Mouse (Mus musculus) lung, adult 2 months (tissue): ENCODE data around the gene Iqschfp. TPM values are rescaled to one million over a fixed set of nuclear protein-coding genes. Genes with fewer than 3 reads are reported as not detected.

Experiments
- DNase-seq: peaks from one replicate; pipeline ENCODE4 v3.0.0; 2022
- H3K4me1 ChIP-seq: fragments of 200-500 bp; 2 replicates; pipeline ENCODE4 v1.6.1; 2011; ENCODE audit warnings: low read length; ENCODE audit not compliant: control insufficient read depth, insufficient read depth
- H3K4me3 ChIP-seq: fragments of 200-500 bp; replicated peaks from 2 replicates; pipeline ENCODE3; 2011; ENCODE audit warnings: low read depth, mild to moderate bottlenecking, control low read depth, low read length; ENCODE audit errors: extremely low read depth
- CTCF ChIP-seq: fragments of 200-500 bp; IDR thresholded peaks from 2 replicates; pipeline ENCODE4 v1.5.1; 2011; ENCODE audit warnings: mild to moderate bottlenecking, low read length, control low read depth; ENCODE audit not compliant: insufficient read depth
- POLR2A ChIP-seq: fragments of 200-500 bp; IDR thresholded peaks from 2 replicates; pipeline ENCODE4 v1.6.1; 2011; ENCODE audit warnings: low read depth, mild to moderate bottlenecking, control low read depth, low read length, borderline replicate concordance; ENCODE audit errors: extremely low read depth
- WGBS: fragments of 180-500 bp; shearing (Covaris S2); methylation state at CpG from one replicate; pipeline ENCODE4 v1.1.7; 2018; 5-methylcytosine and 5-hydroxymethylcytosine counted together
- polyA plus RNA-seq: library from polyadenylated mRNA; depleted of rRNA; stranded (reverse); fragments of >200 nt; gene quantifications from 2 replicates; pipeline ENCODE4 v1.2.3, GENCODE M21; 2012

Iqschfp gene
- polyA plus RNA-seq, 1 experiment: not detected

DNA sequence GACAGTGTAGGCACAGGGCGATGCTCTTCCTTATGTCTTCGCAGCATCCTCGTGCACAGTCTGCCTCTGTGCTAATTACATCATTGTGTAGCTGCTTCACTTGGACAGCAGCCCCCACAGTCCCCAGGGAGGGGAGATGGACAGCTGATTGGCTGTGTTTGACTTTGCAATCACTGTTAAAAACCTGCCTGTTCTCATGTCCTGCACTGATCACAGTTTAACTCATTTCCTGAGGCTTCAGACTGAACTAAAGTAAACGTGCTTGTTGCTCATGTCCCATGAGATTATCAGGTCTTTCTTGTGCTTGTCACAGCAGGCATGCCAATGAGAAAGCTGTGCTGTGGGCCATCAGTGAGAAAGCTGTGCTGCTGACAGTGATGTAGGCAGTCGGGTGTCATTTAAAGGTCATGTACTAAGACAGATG lies 60.5 kb downstream of the Iqschfp start:
- no peak for DNase-seq
- TF ChIP-seq CTCF (no peak), POLR2A (no peak)

DNA sequence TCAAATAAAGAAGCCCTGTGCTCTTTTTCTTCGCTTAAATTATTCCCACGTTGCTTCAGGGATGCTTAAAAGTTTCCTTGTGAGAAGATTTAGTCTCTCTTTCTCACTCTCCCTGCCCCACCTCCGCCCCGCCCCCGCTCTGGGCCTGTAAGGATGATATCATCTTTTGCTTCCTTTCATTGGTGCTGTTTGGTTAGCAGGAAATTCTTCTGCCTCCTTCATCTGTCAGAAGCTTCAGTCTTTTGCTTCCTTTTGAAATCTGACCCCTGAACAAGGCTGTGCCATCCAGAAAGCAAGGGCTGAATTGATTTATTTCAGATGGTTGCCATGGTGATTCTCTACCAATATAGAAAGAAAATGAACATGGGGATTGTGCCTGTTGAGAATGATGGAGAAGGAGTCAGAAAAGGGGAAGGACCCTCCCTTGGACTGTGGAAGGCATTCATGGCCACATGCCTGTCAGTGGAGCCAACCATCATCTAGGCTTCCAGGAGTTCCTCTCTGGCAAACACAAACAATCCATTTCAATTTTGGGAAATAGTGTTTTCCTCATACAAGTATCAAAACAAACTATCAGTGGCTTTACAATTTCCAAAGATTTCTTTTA lies 62.5 kb downstream of the Iqschfp start:
- no peak overlapping the region for H3K4me3 ChIP-seq
- H3K4me1 ChIP-seq: no peaks in the 10 kb centered on the region
- no peak for DNase-seq
- WGBS: 32% methylated on average over 5 of the region's 5 CpGs
- TF ChIP-seq POLR2A (no peak), CTCF (no peak)

More for the DNA sequence above, 60.5 kb downstream of the Iqschfp start:
- 44% methylated on average over 5 of the region's 5 CpGs for WGBS
- Histone ChIP-seq H3K4me3 (no peak overlapping the region), H3K4me1 (no peaks in the 10 kb centered on the region)

DNA sequence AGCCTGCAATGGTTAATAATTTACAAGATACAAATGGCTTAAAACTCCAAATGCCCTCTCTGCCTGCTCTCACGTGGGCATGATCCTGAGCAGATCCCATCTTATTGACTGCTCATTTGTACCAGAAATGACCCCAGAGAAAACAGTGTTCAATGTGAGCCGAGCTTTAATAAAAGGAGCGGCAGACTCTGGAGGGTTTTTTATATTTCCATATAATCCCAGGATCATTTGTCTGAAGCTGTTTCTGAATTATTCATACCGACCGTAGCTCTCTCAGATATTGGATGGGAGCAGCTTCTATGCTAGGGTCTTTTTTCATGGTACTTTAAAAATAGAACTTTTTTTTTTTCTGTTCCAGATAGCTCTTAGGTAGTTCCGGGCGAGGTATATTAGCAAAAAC lies 67.6 kb downstream of the Iqschfp start:
- TF ChIP-seq POLR2A (no peak), CTCF (no peak)
- 72% methylated on average over 7 of the region's 7 CpGs for WGBS
- H3K4me3 ChIP-seq: no peak overlapping the region
- no peak for DNase-seq
- no peaks in the 10 kb centered on the region for H3K4me1 ChIP-seq

DNA sequence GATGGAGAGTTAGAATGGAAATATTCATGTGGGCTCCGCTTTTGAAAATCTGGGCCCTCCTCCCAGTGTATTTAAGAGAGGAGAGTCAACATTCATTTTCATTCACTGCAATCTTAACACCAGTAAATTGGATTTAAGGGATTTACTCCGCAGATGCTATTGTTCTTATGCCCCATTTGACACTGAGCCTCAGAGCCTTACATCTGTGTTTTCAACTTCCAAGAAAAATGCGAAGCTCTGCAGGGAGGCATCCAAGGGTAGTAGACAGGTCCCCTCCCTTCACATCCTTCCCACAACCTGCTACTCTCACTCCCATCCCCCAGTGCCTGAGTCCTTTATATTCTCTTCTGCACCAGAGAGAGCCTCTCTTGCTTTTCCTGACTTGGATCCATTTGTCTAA lies 68.1 kb downstream of the Iqschfp start:
- DNase-seq: no peak
- Histone ChIP-seq H3K4me1 (no peaks in the 10 kb centered on the region), H3K4me3 (no peak overlapping the region)
- WGBS: 49% methylated on average over 3 of the region's 3 CpGs
- no peak for TF ChIP-seq POLR2A
- no peak for TF ChIP-seq CTCF

DNA sequence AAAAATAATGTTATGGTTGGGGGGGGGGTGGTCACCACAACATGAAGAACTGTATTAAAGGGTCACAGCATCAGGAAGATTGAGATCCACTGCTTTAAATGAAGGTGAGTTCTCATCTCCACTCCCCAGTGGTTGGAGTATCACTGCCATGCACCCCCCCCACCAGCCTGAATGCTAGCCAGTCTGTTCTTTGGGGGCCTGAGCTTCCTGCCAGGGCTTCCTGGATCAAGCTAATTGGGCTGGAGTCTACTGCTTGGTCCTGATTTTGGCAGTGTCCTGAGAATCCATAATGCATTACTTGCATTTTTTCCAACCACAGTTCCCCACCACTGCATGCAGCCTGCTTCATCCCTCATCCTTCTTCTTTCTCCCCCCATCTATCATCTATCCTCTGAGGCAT lies 68.7 kb downstream of the Iqschfp start:
- TF ChIP-seq POLR2A (no peak), CTCF (no peak)
- Histone ChIP-seq H3K4me1 (no peaks in the 10 kb centered on the region), H3K4me3 (no peak overlapping the region)

DNA sequence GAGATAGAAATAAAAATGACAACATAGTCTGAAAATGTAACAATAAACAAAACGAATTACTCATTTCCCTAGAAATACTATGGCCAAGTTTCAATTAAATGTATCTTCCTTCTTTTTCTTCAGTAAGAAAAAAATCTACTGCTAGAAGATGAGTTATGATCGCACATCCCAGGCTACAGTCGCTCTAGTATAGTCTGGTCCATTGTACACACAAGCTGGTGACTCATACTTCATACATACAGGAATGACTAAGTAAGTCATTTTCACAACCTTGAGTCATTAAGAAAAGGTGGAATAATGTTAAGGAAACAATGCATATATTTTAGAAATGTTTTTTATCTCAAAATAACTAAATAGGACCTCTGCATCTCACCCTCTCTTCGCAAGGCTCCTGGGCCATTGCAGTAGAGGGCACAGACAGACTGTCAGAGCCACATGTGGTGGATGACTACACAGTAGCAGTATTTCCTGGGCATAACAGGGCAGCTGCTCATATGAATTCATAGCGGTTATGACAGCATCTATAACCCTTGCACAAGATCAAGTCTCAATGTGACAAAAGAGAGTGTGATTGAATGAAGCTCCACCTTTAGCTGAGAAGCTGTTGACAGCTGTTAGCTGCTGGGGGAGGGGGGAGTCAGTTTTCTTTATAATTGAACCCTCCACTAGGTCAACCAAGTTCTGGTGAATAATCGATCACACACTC lies 70.1 kb downstream of the Iqschfp start:
- DNase-seq: no peak
- TF ChIP-seq POLR2A: no peak
- no peak for TF ChIP-seq CTCF
- Histone ChIP-seq H3K4me3 (no peak overlapping the region), H3K4me1 (no peaks in the 10 kb centered on the region)
- WGBS: 81% methylated on average over 6 of the region's 6 CpGs

More for the DNA sequence above, 68.7 kb downstream of the Iqschfp start:
- no peak for DNase-seq

DNA sequence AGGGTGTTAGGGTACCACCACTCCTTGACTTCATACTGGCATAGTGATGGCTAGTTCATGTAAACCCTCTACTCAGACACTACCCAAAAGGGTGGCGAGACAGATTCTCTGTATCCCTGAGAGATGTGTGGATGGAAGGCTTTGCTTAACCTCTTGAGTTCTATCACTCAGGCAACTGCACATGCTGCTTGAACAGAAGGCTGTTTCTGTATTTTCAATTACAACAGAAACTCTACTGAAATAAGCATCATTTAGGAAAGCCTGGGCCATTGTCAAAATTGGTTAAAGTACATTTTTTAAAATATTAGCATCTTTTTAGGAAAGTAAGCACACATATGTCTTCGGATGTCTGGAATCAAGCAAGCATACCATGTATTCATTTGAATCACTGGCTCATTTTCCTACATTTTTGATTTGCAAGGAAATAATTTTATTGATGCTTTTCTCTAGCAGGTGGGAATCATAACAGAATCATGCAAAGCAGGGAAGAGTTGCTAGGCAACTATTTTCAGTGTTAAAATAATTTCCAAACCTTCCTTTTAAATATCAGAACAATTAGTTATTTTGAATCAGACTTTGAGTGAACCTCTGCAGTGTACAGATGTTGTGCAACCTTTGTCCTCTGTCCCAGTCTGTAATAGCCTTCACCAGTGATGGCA lies 82.4 kb downstream of the Iqschfp start:
- Histone ChIP-seq H3K4me3 (no peak overlapping the region), H3K4me1 (no peaks in the 10 kb centered on the region)
- TF ChIP-seq POLR2A: no peak
- TF ChIP-seq CTCF: no peak
- 85% methylated on average over 2 of the region's 2 CpGs for WGBS
- no peak for DNase-seq

GRCm38 (mm10) chr3:67980006-67980405 lies 88.0 kb downstream of the Iqschfp start:
- H3K4me1 ChIP-seq: no peaks in the 10 kb centered on the region
- TF ChIP-seq CTCF: no peak
- no peak for TF ChIP-seq POLR2A
- no peak for DNase-seq
- 89% methylated on average over 1 of the region's 1 CpGs for WGBS
- H3K4me3 ChIP-seq: no peak overlapping the region

GRCm38 (mm10) chr3:67983329-67983728 lies 91.3 kb downstream of the Iqschfp start:
- Histone ChIP-seq H3K4me3 (no peak overlapping the region), H3K4me1 (no peaks in the 10 kb centered on the region)
- WGBS: 25% methylated on average over 12 of the region's 12 CpGs
- TF ChIP-seq POLR2A: no peak
- TF ChIP-seq CTCF: no peak
- DNase-seq: no peak

- WGBS: 70% methylated on average over 4 of the region's 4 CpGs
- DNase-seq: no peak
- TF ChIP-seq CTCF (no peak), POLR2A (no peak)
- Histone ChIP-seq H3K4me3 (no peak overlapping the region), H3K4me1 (no peaks in the 10 kb centered on the region)
Observed at GRCm38 (mm10) chr3:68002415-68002814, 110.4 kb downstream of the Iqschfp start.
